Mouse (Mus musculus) heart, postnatal 10 days (tissue): Measurements from ENCODE around the gene Olfr1269. TPM values are rescaled to one million over a fixed set of nuclear protein-coding genes. Genes with fewer than 3 reads are reported as not detected.

Experiments
- DNase-seq, 2 experiments: peaks; one replicate each; pipeline ENCODE4 v3.0.0; 2021
- intact Hi-C: fragments of 180-260 bp; cut with DNase I; formaldehyde crosslinking; loops from one replicate; pipeline ENCODE4 v1.15.1; 2025
- total RNA-seq, 2 experiments: library from RNA; stranded (reverse); gene quantifications; 2 replicates each; pipeline ENCODE4 v1.2.3; 2021

Olfr1269 gene
- not detected for total RNA-seq

- DNase-seq = no peak
- intact Hi-C loops = no loop called here
Observed at GRCm38 (mm10) chr2:90121312-90121711, at the start of gene Olfr1269. Gene Olfr1269 (minus strand): TSS chr2:90121412.

- intact Hi-C loops = no loop called here
- DNase-seq = no peak
Observed at GRCm38 (mm10) chr2:90153916-90154315, 32.7 kb upstream of the Olfr1269 start.

- DNase-seq = no peak
- intact Hi-C loops = no loop called here
Observed at GRCm38 (mm10) chr2:90152991-90153390, 31.8 kb upstream of the Olfr1269 start, which contains the start of gene Olfr1270. Gene Olfr1270 (minus strand): TSS chr2:90153091.

GRCm38 (mm10) chr2:90142196-90142595, 21.0 kb upstream of the Olfr1269 start, which contains the start of gene Olfr32:
Gene Olfr32 (minus strand): TSS chr2:90142296.
- no peak for DNase-seq
- intact Hi-C loops = no loop called here

- DNase-seq = no peak
- intact Hi-C loops = no loop called here
Observed at GRCm38 (mm10) chr2:90070065-90070464, 51.1 kb downstream of the Olfr1269 start.

Other genes with a start within 250 kb of the Olfr1269 start
- gene Olfr1257, start 243.0 kb downstream of the Olfr1269 start, total RNA-seq = not detected
- gene Olfr1258, start 194.1 kb downstream of the Olfr1269 start, total RNA-seq = not detected
- gene Olfr1259, start 172.7 kb downstream of the Olfr1269 start, total RNA-seq = not detected
- gene Olfr1260, start 147.1 kb downstream of the Olfr1269 start, total RNA-seq = not detected
- not detected for gene Olfr1261, start 130.2 kb downstream of the Olfr1269 start, total RNA-seq
- gene Olfr1262, start 121.3 kb downstream of the Olfr1269 start, total RNA-seq = not detected
- not detected for gene Olfr1263, start 109.3 kb downstream of the Olfr1269 start, total RNA-seq
- not detected for gene Olfr1264, start 95.8 kb downstream of the Olfr1269 start, total RNA-seq
- gene Olfr1265, start 86.1 kb downstream of the Olfr1269 start, total RNA-seq = not detected
- gene Olfr140, start 57.8 kb downstream of the Olfr1269 start, total RNA-seq = not detected
- gene Olfr32, start 20.9 kb upstream of the Olfr1269 start, total RNA-seq = not detected
- not detected for gene Olfr1270, start 31.7 kb upstream of the Olfr1269 start, total RNA-seq
- not detected for gene Olfr1506, start 103.1 kb upstream of the Olfr1269 start, total RNA-seq
- not detected for gene Olfr142, start 136.2 kb upstream of the Olfr1269 start, total RNA-seq
- not detected for gene Olfr1271, start 149.6 kb upstream of the Olfr1269 start, total RNA-seq
- gene Olfr1272, start 171.4 kb upstream of the Olfr1269 start, total RNA-seq = not detected
- under 1 TPM in 1 of 2 experiments, not detected in 1; 0.22 TPM for gene Gm13769, start 200.8 kb upstream of the Olfr1269 start, total RNA-seq